Mouse (Mus musculus) embryonic facial prominence, embryonic 15.5 days (tissue): ENCODE measurements around the gene Hras. TPM values are rescaled to one million over a fixed set of nuclear protein-coding genes. Genes with fewer than 3 reads are reported as not detected.

Source experiments
- ATAC-seq: fragments of 200-750 bp; cut with Nextera tagmentation; 2 replicates; pipeline ENCODE4 v1.8.0; 2017; ENCODE audit warnings: low read depth, moderate TSS enrichment; ENCODE audit not compliant: insufficient number of reproducible peaks, low FRiP score, low TSS enrichment
- H3K27ac ChIP-seq: fragments of 300-500 bp; sonication (generic); replicated peaks from 2 replicates; pipeline ENCODE4 v1.5.1; 2015; ENCODE audit warnings: mild to moderate bottlenecking, inconsistent platforms
- H3K27me3 ChIP-seq: fragments of 300-500 bp; sonication (generic); 2 replicates; pipeline ENCODE4 v1.6.1; 2015; ENCODE audit warnings: inconsistent platforms
- H3K36me3 ChIP-seq: fragments of 300-500 bp; sonication (generic); 2 replicates; pipeline ENCODE4 v1.6.1; 2015; ENCODE audit warnings: mild to moderate bottlenecking, inconsistent platforms
- H3K4me1 ChIP-seq: fragments of 300-500 bp; sonication (generic); 2 replicates; pipeline ENCODE4 v1.6.1; 2015; ENCODE audit warnings: inconsistent platforms
- H3K4me2 ChIP-seq: fragments of 300-500 bp; sonication (generic); replicated peaks from 2 replicates; pipeline ENCODE4 v1.6.1; 2015; ENCODE audit warnings: mild to moderate bottlenecking, inconsistent platforms
- H3K4me3 ChIP-seq: fragments of 300-500 bp; sonication (generic); replicated peaks from 2 replicates; pipeline ENCODE4 v1.5.1; 2015; ENCODE audit warnings: mild to moderate bottlenecking, inconsistent platforms
- H3K9ac ChIP-seq: fragments of 300-500 bp; sonication (generic); 2 replicates; pipeline ENCODE4 v1.6.1; 2015; ENCODE audit warnings: inconsistent platforms
- H3K9me3 ChIP-seq: fragments of 300-500 bp; sonication (generic); replicated peaks from 2 replicates; pipeline ENCODE4 v1.6.1; 2016; ENCODE audit warnings: inconsistent platforms
- WGBS: fragments of 180-500 bp; shearing (Covaris S2); methylation state at CpG from one replicate; pipeline ENCODE4 v1.1.7; 2015; 5-methylcytosine and 5-hydroxymethylcytosine counted together
- polyA plus RNA-seq: library from polyadenylated mRNA; unstranded; fragments of >200 nt; fragmentation: Nextera tagmentation; extraction: Ambion mirVana; gene quantifications from 2 replicates; pipeline ENCODE4 v1.2.1, GENCODE M21; 2015

Hras gene
- polyA plus RNA-seq, 1 experiment from 2014 or later = 180 TPM

DNA sequence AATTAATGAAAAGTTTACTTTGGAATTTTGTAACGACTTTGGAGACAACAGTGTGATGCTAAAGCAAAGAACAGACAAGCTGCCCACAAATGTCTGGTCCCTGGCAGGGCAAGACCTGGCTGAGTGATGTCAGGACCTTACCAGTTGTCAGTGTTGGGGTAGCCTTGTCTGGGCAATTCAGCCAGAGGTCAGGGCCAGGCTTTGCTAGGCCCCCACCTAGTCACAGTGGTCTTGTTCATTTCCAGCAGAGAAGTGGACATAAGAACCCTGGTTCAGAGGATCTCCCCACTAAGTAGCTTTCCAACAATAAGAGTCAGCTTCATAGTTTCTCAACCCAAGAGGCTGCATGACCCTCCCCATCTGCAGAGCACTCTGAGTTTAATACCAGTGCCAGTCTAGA, 26.6 kb upstream of the Hras start:
- peak overlapping the region; percentile 90 for H3K4me2 ChIP-seq
- H3K27me3 ChIP-seq = no peaks in the 10 kb centered on the region
- no peak for ATAC-seq
- H3K9me3 ChIP-seq = no peaks in the 10 kb centered on the region
- peaks cover 52% of the 10 kb centered on the region for H3K4me1 ChIP-seq
- peak overlapping the region; percentile 34; the same call in 1 of the 2 replicates for H3K27ac ChIP-seq
- H3K9ac ChIP-seq = peak overlapping the region; percentile 62
- H3K4me3 ChIP-seq = peak overlapping the region; percentile 64
- peaks cover 4% of the 10 kb centered on the region; the same call in 1 of the 2 replicates for H3K36me3 ChIP-seq
- 64% methylated on average over 1 of the region's 1 CpGs for WGBS

- Histone ChIP-seq H3K4me2 (no peak overlapping the region), H3K27ac (no peak overlapping the region), H3K36me3 (peaks cover 4% of the 10 kb centered on the region; the same call in 1 of the 2 replicates), H3K4me1 (peaks cover 59% of the 10 kb centered on the region), H3K27me3 (no peaks in the 10 kb centered on the region), H3K9ac (no peak overlapping the region), H3K9me3 (no peaks in the 10 kb centered on the region), H3K4me3 (no peak overlapping the region)
- WGBS = 89% methylated on average over 1 of the region's 1 CpGs
- ATAC-seq = no peak
Observed at GRCm38 (mm10) chr7:141219558-141220099, 25.8 kb upstream of the Hras start.

GRCm38 (mm10) chr7:141218557-141219133, 24.8 kb upstream of the Hras start:
- Histone ChIP-seq H3K9me3 (no peaks in the 10 kb centered on the region), H3K9ac (no peak overlapping the region), H3K27me3 (no peaks in the 10 kb centered on the region), H3K4me2 (no peak overlapping the region), H3K36me3 (peaks cover 4% of the 10 kb centered on the region; the same call in 1 of the 2 replicates), H3K27ac (peak overlapping the region; percentile 53; the same call in 1 of the 2 replicates), H3K4me1 (peaks cover 61% of the 10 kb centered on the region), H3K4me3 (no peak overlapping the region)
- 68% methylated on average over 5 of the region's 5 CpGs for WGBS
- no peak for ATAC-seq

DNA sequence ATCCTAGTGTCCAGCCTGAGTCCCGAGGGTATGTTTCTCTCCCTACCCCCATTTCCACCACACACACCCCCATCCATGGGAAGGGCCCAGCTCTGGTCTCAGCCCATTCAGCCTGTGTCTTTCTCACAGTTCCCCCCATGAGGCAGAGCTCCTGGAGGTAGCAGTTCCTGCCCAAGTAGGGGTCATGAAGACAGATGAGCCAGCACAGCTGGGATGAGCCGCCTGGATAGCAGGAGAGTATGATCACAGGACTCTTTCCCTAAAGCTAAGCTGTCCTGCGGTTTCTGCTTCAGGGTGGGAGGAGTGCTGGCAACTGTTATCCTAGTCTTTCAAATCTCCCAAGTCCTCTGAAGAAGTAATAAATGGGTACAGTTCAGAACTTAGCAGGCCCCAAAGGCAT, 24.3 kb upstream of the Hras start:
- no peaks in the 10 kb centered on the region for H3K9me3 ChIP-seq

DNA sequence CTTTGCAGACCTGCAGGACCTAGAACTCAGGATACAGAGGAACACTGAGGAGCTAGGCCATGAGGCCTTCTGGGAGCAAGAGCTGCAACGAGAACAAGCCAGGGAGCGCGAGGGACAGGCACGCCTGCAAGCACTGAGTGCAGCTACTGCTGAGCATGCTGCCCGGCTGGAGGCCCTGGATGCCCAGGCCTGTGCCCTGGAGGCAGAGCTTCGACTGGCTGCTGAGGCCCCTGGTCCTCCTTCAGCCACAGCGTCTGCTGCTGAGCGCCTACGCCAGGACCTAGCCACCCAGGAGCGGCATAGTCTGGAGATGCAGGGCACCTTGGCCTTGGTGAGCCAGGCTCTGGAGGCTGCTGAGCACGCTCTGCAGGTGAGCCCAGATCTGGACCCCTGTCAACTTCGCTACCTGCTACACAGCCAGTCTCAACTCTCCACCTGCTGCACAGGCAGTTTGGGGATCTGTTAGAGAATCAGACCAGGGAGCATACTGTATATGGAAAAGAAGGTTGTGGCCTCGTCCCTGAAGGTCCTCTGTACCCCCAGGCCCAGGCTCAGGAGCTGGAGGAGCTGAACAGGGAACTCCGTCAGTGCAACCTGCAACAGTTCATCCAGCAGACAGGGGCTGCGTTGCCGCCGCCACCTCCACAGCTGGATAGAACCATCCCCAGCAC, 23.7 kb upstream of the Hras start:
- H3K27ac ChIP-seq = peak overlapping the region; percentile 53; the same call in 1 of the 2 replicates
- H3K36me3 ChIP-seq = peaks cover 4% of the 10 kb centered on the region; the same call in 1 of the 2 replicates
- H3K4me1 ChIP-seq = peaks cover 56% of the 10 kb centered on the region
- no peak for ATAC-seq
- H3K9ac ChIP-seq = no peak overlapping the region
- H3K4me2 ChIP-seq = no peak overlapping the region
- WGBS = 86% methylated on average over 17 of the region's 17 CpGs
- no peaks in the 10 kb centered on the region for H3K27me3 ChIP-seq
- 0 out of 2 replicates have a peak overlapping the region, but pooled peaks have one; percentile 73 for H3K4me3 ChIP-seq
- H3K9me3 ChIP-seq = no peaks in the 10 kb centered on the region

More for the DNA sequence above, 24.3 kb upstream of the Hras start:
- Histone ChIP-seq H3K4me3 (no peak overlapping the region), H3K4me1 (peaks cover 61% of the 10 kb centered on the region), H3K9ac (no peak overlapping the region), H3K27me3 (no peaks in the 10 kb centered on the region), H3K4me2 (no peak overlapping the region), H3K27ac (peak overlapping the region; percentile 53; the same call in 1 of the 2 replicates), H3K36me3 (peaks cover 4% of the 10 kb centered on the region; the same call in 1 of the 2 replicates)
- WGBS = 76% methylated on average over 3 of the region's 3 CpGs
- no peak for ATAC-seq

GRCm38 (mm10) chr7:141216894-141217293, 23.1 kb upstream of the Hras start:
- Histone ChIP-seq H3K36me3 (peaks cover 4% of the 10 kb centered on the region; the same call in 1 of the 2 replicates), H3K27me3 (no peaks in the 10 kb centered on the region), H3K4me1 (peaks cover 50% of the 10 kb centered on the region), H3K4me3 (peak overlapping the region; percentile 73), H3K9ac (no peak overlapping the region), H3K27ac (0 out of 2 replicates have a peak overlapping the region, but pooled peaks have one; percentile 90), H3K9me3 (no peaks in the 10 kb centered on the region), H3K4me2 (peak overlapping the region; percentile 95)
- WGBS = 85% methylated on average over 11 of the region's 11 CpGs
- no peak for ATAC-seq

- Histone ChIP-seq H3K27ac (peak overlapping the region; percentile 90), H3K9ac (peak overlapping the region; percentile 57), H3K4me1 (peaks cover 48% of the 10 kb centered on the region), H3K4me2 (peak overlapping the region; percentile 95), H3K9me3 (no peaks in the 10 kb centered on the region), H3K4me3 (peak overlapping the region; percentile 73), H3K27me3 (no peaks in the 10 kb centered on the region), H3K36me3 (peaks cover 4% of the 10 kb centered on the region; the same call in 1 of the 2 replicates)
- under 1% methylated on average over 42 of the region's 42 CpGs for WGBS
- peak; percentile 56 for ATAC-seq
Observed at GRCm38 (mm10) chr7:141215880-141216733, 22.3 kb upstream of the Hras start.

- Histone ChIP-seq H3K4me1 (peaks cover 40% of the 10 kb centered on the region), H3K27ac (peak within 1 kb of the TSS; percentile 90)
- under 1% methylated on average over 41 of the region's 41 CpGs for WGBS
Observed at GRCm38 (mm10) chr7:141215101-141215879, 21.5 kb upstream of the Hras start, which contains the start of gene Rassf7. TSS of gene Rassf7 (plus strand) at chr7:141215860.

DNA sequence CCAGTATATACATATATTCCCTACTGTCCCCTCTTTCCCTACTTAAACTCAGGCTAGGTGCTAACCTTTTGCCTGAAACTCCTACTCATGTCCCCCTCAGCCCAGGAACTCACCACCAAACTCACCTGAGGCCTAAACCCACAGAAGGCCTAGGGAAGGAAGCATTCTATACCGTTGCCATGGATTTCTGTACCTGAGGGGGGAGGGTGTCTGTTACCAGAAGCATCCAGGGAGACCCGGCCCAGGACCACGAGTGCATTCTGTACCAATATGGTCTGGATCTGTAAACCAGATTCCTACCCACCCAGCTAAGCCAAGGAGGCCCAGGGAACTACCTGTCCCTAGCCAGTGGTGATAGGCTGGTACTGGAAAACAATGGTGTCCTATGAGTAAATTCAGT, 20.5 kb upstream of the Hras start:
- no peaks in the 10 kb centered on the region for H3K27me3 ChIP-seq
- 51% methylated on average over 3 of the region's 3 CpGs for WGBS
- no peak overlapping the region for H3K4me2 ChIP-seq
- peaks cover 37% of the 10 kb centered on the region for H3K4me1 ChIP-seq
- H3K36me3 ChIP-seq = peaks cover 4% of the 10 kb centered on the region; the same call in 1 of the 2 replicates
- H3K4me3 ChIP-seq = no peak overlapping the region
- H3K27ac ChIP-seq = no peak overlapping the region
- no peak overlapping the region for H3K9ac ChIP-seq
- H3K9me3 ChIP-seq = no peaks in the 10 kb centered on the region
- no peak for ATAC-seq

More at GRCm38 (mm10) chr7:141215101-141215879, 21.5 kb upstream of the Hras start, which contains the start of gene Rassf7:
- ATAC-seq = peak; percentile 93
- H3K9me3 ChIP-seq = no peaks in the 10 kb centered on the region
- H3K27me3 ChIP-seq = no peaks in the 10 kb centered on the region
- H3K36me3 ChIP-seq = peaks cover 4% of the 10 kb centered on the region; the same call in 1 of the 2 replicates
- peak within 1 kb of the TSS; percentile 73 for H3K4me3 ChIP-seq
- peak within 1 kb of the TSS; percentile 57 for H3K9ac ChIP-seq
- peak within 1 kb of the TSS; percentile 95 for H3K4me2 ChIP-seq
